Mouse (Mus musculus) kidney, adult 2 months (tissue): ENCODE data around the gene Npas3.

Experiments
- CTCF ChIP-seq: fragments of 200-500 bp; conservative IDR thresholded peaks from 2 replicates; pipeline ENCODE4 v1.5.1; 2011; ENCODE audit warnings: low read depth, mild to moderate bottlenecking, control low read depth, low read length, moderate library complexity, mixed read lengths; ENCODE audit not compliant: insufficient read depth, insufficient read length
- POLR2A ChIP-seq: fragments of 200-500 bp; IDR thresholded peaks from one replicate; pipeline ENCODE4 v1.6.1; 2011; ENCODE audit warnings: low read depth, low read length, control low read depth

DNA sequence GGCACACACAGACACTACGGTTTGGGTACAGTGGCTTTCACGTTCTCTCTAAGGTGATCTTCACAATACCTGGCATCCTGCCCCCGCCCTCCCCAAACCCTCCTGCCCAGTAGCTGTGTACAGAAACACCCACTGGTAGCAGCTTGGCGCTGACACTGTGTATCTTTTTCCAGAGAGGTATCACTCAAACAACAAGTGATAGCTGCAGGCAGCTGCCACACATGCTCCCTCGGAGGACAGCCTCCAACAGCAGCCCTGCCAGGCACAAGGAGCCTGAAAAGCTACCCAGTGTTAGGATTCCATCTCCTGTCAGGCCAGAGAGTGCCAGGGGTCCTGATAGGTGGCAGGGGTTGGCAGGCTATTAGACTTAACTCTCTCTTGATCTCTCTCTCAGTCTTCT lies 747.2 kb downstream of the Npas3 start:
- TF ChIP-seq POLR2A = no peak
- TF ChIP-seq CTCF = no peak
